Mouse (Mus musculus) large intestine, adult 2 months (tissue): ENCODE results near the gene Gm20388. TPM values are rescaled to one million over a fixed set of nuclear protein-coding genes. Genes with fewer than 3 reads are reported as not detected.
"Not testable (repeated sequence)": the region's sequence is repeated elsewhere in the genome, so short reads cannot be mapped to it uniquely, and the experiment has no call there.

Experiments
- DNase-seq: peaks from one replicate; pipeline ENCODE4 v3.0.0-alpha.2; 2012; ENCODE audit warnings: low read depth, low spot score
- WGBS: fragments of 180-500 bp; shearing (Covaris S2); methylation state at CpG from one replicate; pipeline ENCODE4 v1.1.7; 2018; 5-methylcytosine and 5-hydroxymethylcytosine counted together
- polyA plus RNA-seq: library from polyadenylated mRNA; depleted of rRNA; stranded (reverse); fragments of >200 nt; gene quantifications from 2 replicates; pipeline ENCODE4 v1.2.3, GENCODE M21; 2012

Gm20388 gene
- polyA plus RNA-seq, 1 experiment, result 31.5 TPM

GRCm38 (mm10) chr8:124002546-124003108, 4092.0 kb downstream of the Gm20388 start:
- DNase-seq, result no peak
- 85% methylated on average over 10 of the region's 10 CpGs for whole genome bisulfite sequencing

- WGBS, result 53% methylated on average over 6 of the region's 6 CpGs
- DNase-seq, result no peak
Observed at GRCm38 (mm10) chr8:124007829-124008228, 4097.2 kb downstream of the Gm20388 start.

GRCm38 (mm10) chr8:124011580-124011979, 4100.9 kb downstream of the Gm20388 start:
- no peak for DNase-seq
- 43% methylated on average over 3 of the region's 3 CpGs for WGBS

GRCm38 (mm10) chr8:124011989-124012586, 4101.4 kb downstream of the Gm20388 start:
- 95% methylated on average over 3 of the region's 3 CpGs for WGBS
- no peak for DNase-seq

GRCm38 (mm10) chr8:124014299-124014698, 4103.7 kb downstream of the Gm20388 start:
- not testable (repeated sequence) for DNase-seq
- 67% methylated on average over 7 of the region's 7 CpGs for WGBS

GRCm38 (mm10) chr8:124014751-124015150, 4104.1 kb downstream of the Gm20388 start:
- DNase-seq, result no peak
- WGBS, result 18% methylated on average over 3 of the region's 3 CpGs

- DNase-seq, result no peak
- 13% methylated on average over 13 of the region's 13 CpGs for WGBS
Observed at GRCm38 (mm10) chr8:124019782-124020181, 4109.1 kb downstream of the Gm20388 start.

- no peak for DNase-seq
- under 1% methylated on average over 69 of the region's 87 CpGs for WGBS
Observed at GRCm38 (mm10) chr8:124020439-124021236, 4110.0 kb downstream of the Gm20388 start.

GRCm38 (mm10) chr8:124021237-124022227, 4110.9 kb downstream of the Gm20388 start, which contains the start of the genes Taf5l and Urb2:
Taf5l (minus strand) TSS chr8:124021397.
Urb2 (plus strand) TSS chr8:124021508.
- under 1% methylated on average over 72 of the region's 74 CpGs for WGBS

GRCm38 (mm10) chr8:124026265-124026664, 4115.6 kb downstream of the Gm20388 start:
- DNase-seq, result not testable (repeated sequence)
- WGBS, result 74% methylated on average over 2 of the region's 2 CpGs

More at GRCm38 (mm10) chr8:124021237-124022227, 4110.9 kb downstream of the Gm20388 start, which contains the start of the genes Taf5l and Urb2:
- DNase-seq, result no peak

- 80% methylated on average over 6 of the region's 6 CpGs for WGBS
- DNase-seq, result no peak
Observed at GRCm38 (mm10) chr8:124027831-124028230, 4117.2 kb downstream of the Gm20388 start.

- DNase-seq, result no peak
- WGBS, result 60% methylated on average over 5 of the region's 5 CpGs
Observed at GRCm38 (mm10) chr8:124033400-124033799, 4122.8 kb downstream of the Gm20388 start.

GRCm38 (mm10) chr8:124038121-124038520, 4127.5 kb downstream of the Gm20388 start:
- no peak for DNase-seq
- WGBS, result 91% methylated on average over 7 of the region's 7 CpGs

- 78% methylated on average over 4 of the region's 4 CpGs for WGBS
Observed at GRCm38 (mm10) chr8:124039351-124039750, 4128.7 kb downstream of the Gm20388 start.

GRCm38 (mm10) chr8:124042201-124042600, 4131.6 kb downstream of the Gm20388 start:
- no peak for DNase-seq
- WGBS, result 86% methylated on average over 1 of the region's 1 CpGs

More at GRCm38 (mm10) chr8:124039351-124039750, 4128.7 kb downstream of the Gm20388 start:
- no peak for DNase-seq

GRCm38 (mm10) chr8:124044421-124044820, 4133.8 kb downstream of the Gm20388 start:
- whole genome bisulfite sequencing, result 96% methylated on average over 5 of the region's 5 CpGs
- no peak for DNase-seq

GRCm38 (mm10) chr8:124044931-124045330, 4134.3 kb downstream of the Gm20388 start:
- DNase-seq, result no peak
- 95% methylated on average over 12 of the region's 12 CpGs for WGBS

- 49% methylated on average over 8 of the region's 8 CpGs for WGBS
- DNase-seq, result no peak
Observed at GRCm38 (mm10) chr8:124045856-124046255, 4135.2 kb downstream of the Gm20388 start.

- no peak for DNase-seq
- WGBS, result 31% methylated on average over 3 of the region's 3 CpGs
Observed at GRCm38 (mm10) chr8:124052110-124052509, 4141.5 kb downstream of the Gm20388 start.
